Mouse (Mus musculus) limb, embryonic 11.5 days (tissue): ENCODE data around the gene Atg5. TPM values are rescaled to one million over a fixed set of nuclear protein-coding genes. Genes with fewer than 3 reads are reported as not detected.

Experiments used
- ATAC-seq: fragments of 200-750 bp; cut with Nextera tagmentation; 2 replicates; pipeline ENCODE4 v1.8.0; 2017; ENCODE audit warnings: low read depth; ENCODE audit not compliant: insufficient number of reproducible peaks, low FRiP score, low TSS enrichment
- DNase-seq: peaks from one replicate; pipeline ENCODE4 v3.0.0-alpha.2; 2015; ENCODE audit warnings: low spot score
- H3K27ac ChIP-seq: fragments of 300-500 bp; sonication (generic); replicated peaks from 2 replicates; pipeline ENCODE4 v1.5.1; 2014; ENCODE audit warnings: low read depth, mild to moderate bottlenecking, low read length
- H3K27me3 ChIP-seq: fragments of 300-500 bp; sonication (generic); 2 replicates; pipeline ENCODE4 v1.6.1; 2014; ENCODE audit warnings: mild to moderate bottlenecking, low read length, mixed read lengths; ENCODE audit not compliant: control insufficient read depth, insufficient read depth
- H3K36me3 ChIP-seq: fragments of 300-500 bp; sonication (generic); 2 replicates; pipeline ENCODE4 v1.6.1; 2014; ENCODE audit warnings: mild to moderate bottlenecking, low read length, moderate library complexity, mixed read lengths; ENCODE audit not compliant: control insufficient read depth, insufficient read depth
- H3K4me1 ChIP-seq: fragments of 300-500 bp; sonication (generic); 2 replicates; pipeline ENCODE4 v1.6.1; 2014; ENCODE audit warnings: low read length, mixed read lengths; ENCODE audit not compliant: control insufficient read depth, insufficient read depth
- H3K4me2 ChIP-seq: fragments of 300-500 bp; sonication (generic); 2 replicates; pipeline ENCODE4 v1.6.1; 2014; ENCODE audit warnings: low read depth, mild to moderate bottlenecking, moderate library complexity; ENCODE audit not compliant: severe bottlenecking
- H3K4me3 ChIP-seq: fragments of 300-500 bp; sonication (generic); 2 replicates; pipeline ENCODE4 v1.5.1; 2014; ENCODE audit warnings: low read depth, low read length
- H3K9ac ChIP-seq: fragments of 300-500 bp; sonication (generic); 2 replicates; pipeline ENCODE4 v1.6.1; 2014; ENCODE audit warnings: mild to moderate bottlenecking, low read length
- H3K9me3 ChIP-seq: fragments of 300-500 bp; sonication (generic); 2 replicates; pipeline ENCODE4 v1.6.1; 2016; ENCODE audit warnings: low read length; ENCODE audit not compliant: control insufficient read depth
- WGBS: fragments of 180-500 bp; shearing (Covaris S2); extraction: QIAGEN DNeasy Blood & Tissue Kit; methylation state at CpG from one replicate; pipeline ENCODE4 v1.1.7; 2014; 5-methylcytosine and 5-hydroxymethylcytosine counted together
- microRNA counts: library from miRNA; unstranded; fragments of <30 nt; microRNA quantifications from one replicate; lab custom pipeline; 2016
- microRNA-seq: library from miRNA; unstranded; fragments of <30 nt; microRNA quantifications from one replicate; pipeline ENCODE4, GENCODE M21; 2016
- polyA plus RNA-seq: library from polyadenylated mRNA; unstranded; fragments of >200 nt; fragmentation: Nextera tagmentation; extraction: Ambion mirVana; gene quantifications from 2 replicates; pipeline ENCODE4 v1.2.1, GENCODE M21; 2014

Gene Atg5
- polyA plus RNA-seq, 1 experiment from 2014 or later, result 65.3 TPM

GRCm38 (mm10) chr10:44409958-44410357 is 141.8 kb downstream of the Atg5 start:
- 0 out of 2 replicates have a peak overlapping the region, but pooled peaks have one; percentile 6 for H3K27ac ChIP-seq
- no peak overlapping the region for H3K9ac ChIP-seq
- no peak overlapping the region for H3K4me2 ChIP-seq
- peaks cover 13% of the 10 kb centered on the region for H3K4me1 ChIP-seq
- no peaks in the 10 kb centered on the region for H3K27me3 ChIP-seq
- no peaks in the 10 kb centered on the region for H3K36me3 ChIP-seq
- DNase-seq, result no peak
- H3K9me3 ChIP-seq, result no peaks in the 10 kb centered on the region
- WGBS, result 57% methylated on average over 11 of the region's 11 CpGs
- no peak overlapping the region for H3K4me3 ChIP-seq
- no peak for ATAC-seq

MicroRNA genes within 50 kb of the gene (microRNA counts, 519-probe panel; counts per million panel counts)
- 1,535 counts per million, percentile 9 among the panel's probes with 10 or more counts for microRNA mmu-miR-1929 (lab: Ali Mortazavi, UCI)

Small RNA genes within 50 kb of the gene (microRNA-seq; reads per million reads assigned to microRNA genes)
- 3.1 reads per million, percentile 2 among the genes with 10 or more reads in this experiment for gene Mir1929

Other genes with a start within 250 kb of the Atg5 start
- gene Crybg1, start 119.5 kb upstream of the Atg5 start, polyA plus RNA-seq, result 0.43 and 0.89 TPM in 2 replicates